Mouse (Mus musculus) inflammation-experienced regulatory T-cells, adult 6 months (primary cell): ENCODE results near the gene Htra3. TPM values are rescaled to one million over a fixed set of nuclear protein-coding genes. Genes with fewer than 3 reads are reported as not detected.

Experiments used
- ATAC-seq: one replicate; pipeline ENCODE4 v1.8.0; 2017
- polyA plus RNA-seq, 3 experiments: library from polyadenylated mRNA; unstranded; fragments of 100-300 nt; shearing (Covaris generic); gene quantifications; one replicate each; pipeline ENCODE4 v1.2.1; 2017

Htra3 gene
- polyA plus RNA-seq, 3 experiments from 2014 or later: not detected

DNA sequence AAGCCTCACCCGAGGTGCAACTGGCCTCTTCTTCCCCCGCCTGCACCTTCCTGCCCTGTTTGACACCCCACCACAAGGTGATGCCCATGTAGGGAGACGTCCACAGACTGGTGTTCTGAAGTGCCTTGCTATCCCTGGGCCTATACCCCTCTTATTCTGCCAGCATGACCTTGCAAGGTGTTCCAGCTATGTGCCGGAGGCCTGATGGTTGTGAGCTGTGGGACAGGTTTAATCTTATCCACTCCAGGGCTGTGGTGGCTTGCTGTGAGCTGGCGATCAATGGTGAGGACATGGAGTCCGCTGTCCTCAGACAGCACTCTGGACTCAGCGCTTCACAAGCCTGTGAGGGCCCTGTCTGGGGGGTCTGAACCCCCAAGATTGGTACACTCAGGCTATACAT is 69.2 kb downstream of the Htra3 start:
- ATAC-seq: no peak

DNA sequence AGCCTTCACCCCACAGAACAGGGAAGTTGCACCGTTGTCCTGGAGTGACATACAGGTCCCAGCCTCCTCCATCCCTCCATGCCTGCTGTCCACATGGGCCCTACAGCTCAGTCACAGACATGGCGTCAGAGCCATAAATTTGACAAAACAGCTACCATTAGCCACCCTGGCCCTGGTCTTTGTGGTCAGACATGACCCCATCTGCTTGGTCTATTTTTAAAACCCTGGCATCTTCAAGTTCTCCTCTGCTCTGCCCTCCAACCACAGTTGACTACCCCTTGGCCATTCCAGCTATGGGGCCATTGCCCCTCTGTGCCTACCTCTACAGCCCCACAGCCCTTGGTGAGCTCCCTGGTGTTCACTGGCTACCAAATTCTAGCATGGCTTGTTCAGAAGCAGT is 69.6 kb downstream of the Htra3 start:
- no peak for ATAC-seq

DNA sequence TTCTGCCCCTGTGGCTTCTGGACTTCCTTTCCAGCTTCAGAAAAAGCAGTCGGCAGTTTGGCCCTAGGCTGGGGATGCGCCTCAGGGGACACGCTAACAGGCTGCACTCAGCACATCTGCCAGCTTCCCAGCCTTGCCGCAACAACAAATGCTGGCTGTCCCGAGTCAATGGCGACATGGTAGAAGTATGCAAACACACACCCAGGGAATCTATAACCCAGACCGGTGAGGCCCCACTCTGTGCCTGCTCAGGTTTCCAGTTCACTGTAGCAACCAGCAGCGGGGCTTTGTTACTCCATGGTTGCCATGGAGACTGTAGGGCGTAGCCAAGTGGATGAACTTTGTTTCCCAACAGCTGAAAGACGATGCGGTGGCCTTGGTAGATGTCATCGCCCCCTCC is 70.2 kb downstream of the Htra3 start:
- no peak for ATAC-seq

DNA sequence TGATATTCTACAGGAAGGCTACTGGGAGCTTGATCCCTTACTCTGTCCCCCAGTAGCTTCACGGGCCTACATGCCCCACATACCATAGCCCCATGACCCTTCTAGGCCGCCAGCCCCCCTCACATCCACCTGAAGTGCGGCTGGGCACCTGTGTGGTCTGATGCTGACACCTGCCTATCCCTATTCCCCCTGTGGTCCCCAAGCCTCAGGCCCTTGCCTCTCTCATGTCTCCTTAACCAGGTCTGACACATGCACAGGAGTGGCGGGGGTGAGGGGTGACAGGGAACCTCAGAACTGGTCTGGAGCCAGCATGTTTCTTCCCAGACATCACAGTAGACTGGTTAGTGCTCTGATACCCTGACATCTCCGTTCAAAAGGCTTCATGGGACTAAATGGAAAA is 71.0 kb downstream of the Htra3 start:
- ATAC-seq: no peak

DNA sequence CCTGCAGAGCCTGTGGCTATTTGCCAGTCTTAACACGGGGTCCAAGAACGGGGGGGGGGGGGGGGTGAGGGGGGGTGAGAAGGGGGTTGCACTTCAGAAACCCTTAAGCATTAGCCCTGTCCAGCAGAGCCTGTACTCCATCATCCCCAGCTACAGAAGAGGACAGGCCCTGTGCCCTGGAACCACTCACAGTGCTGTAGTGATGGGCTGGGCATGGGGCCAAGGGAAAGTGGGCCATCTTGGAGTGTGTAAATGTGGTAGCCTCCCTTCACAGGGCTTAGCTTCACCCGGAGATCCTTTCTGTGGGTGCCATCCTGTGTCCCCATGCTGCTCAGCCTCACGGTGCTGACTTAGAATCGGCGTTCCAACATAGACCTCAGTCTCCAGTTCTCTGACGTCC is 71.8 kb downstream of the Htra3 start:
- no peak for ATAC-seq

DNA sequence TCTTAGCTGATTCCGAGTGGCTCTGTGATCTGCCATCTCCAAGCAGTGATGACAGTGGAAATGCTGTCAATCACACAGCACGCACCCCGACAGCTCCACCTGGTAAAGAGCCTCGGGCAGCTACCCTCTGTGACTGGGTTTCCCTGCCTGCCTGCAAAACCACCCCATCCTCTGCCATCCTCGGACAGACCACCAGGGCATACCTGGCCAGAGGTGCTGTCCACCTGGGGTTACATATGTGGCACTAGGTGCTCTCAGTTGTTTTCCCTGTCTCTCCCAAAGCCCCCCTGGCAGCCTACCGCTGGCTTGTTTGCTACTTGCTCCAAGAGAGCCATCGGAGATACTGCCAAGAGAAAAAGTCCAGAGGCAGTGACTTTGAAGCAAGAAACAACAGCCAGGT is 72.8 kb downstream of the Htra3 start:
- ATAC-seq: no peak

DNA sequence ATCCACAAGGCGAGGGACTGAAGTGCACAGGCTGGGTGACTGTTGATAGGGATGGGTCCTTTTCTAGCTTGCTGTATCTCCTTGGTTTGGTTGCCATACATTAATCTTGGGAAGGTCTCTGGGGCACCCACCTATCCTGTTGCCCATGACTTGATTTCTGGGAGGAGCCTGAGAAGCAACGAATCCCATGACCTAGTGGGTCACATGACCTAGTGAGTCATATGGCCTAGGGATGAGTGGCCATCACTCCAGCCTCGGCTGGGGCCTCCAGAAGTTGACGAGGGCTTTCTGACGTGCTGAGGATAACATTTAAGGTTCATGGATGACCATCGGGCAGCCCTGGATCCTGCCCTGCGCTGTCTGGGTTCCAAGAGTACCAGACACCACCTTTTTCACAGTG is 74.2 kb downstream of the Htra3 start:
- no peak for ATAC-seq

Other genes with a start within 250 kb of the Htra3 start
- gene Cpz, start 154.1 kb downstream of the Htra3 start, polyA plus RNA-seq: not detected
- 1 to 10 TPM; 2.0 to 3.1 (median 2.9) TPM for gene Trmt44, start 104.7 kb downstream of the Htra3 start, polyA plus RNA-seq
- 10 to 100 TPM; 20.1 to 25.4 (median 23.4) TPM for gene Acox3, start 96.7 kb downstream of the Htra3 start, polyA plus RNA-seq
- gene Sh3tc1, start 60.2 kb upstream of the Htra3 start, polyA plus RNA-seq: 1 to 10 TPM; 1.1 to 2.2 (median 1.4) TPM
- 1 to 10 TPM; 1.8 to 2.1 (median 1.8) TPM for gene Ablim2, start 78.1 kb upstream of the Htra3 start, polyA plus RNA-seq
- gene Afap1, start 213.5 kb upstream of the Htra3 start, polyA plus RNA-seq: 1 to 10 TPM; 1.4 to 8.0 (median 7.3) TPM